Mouse (Mus musculus) megakaryocyte, embryonic 14.5 days (primary cell): ENCODE measurements around the gene Vmn1r40. TPM values are rescaled to one million over a fixed set of nuclear protein-coding genes. Genes with fewer than 3 reads are reported as not detected.

ENCODE experiments used
- H3K27me3 ChIP-seq: replicated peaks from 2 replicates; pipeline ENCODE3; 2012; ENCODE audit warnings: inconsistent platforms
- H3K36me3 ChIP-seq: replicated peaks from 2 replicates; pipeline ENCODE3; 2012; ENCODE audit warnings: low read length, inconsistent platforms, mixed read lengths
- H3K4me1 ChIP-seq: 2 replicates; pipeline ENCODE4 v1.6.1; 2012; ENCODE audit warnings: inconsistent platforms
- H3K4me3 ChIP-seq: replicated peaks from 2 replicates; pipeline ENCODE3; 2012; ENCODE audit warnings: moderate library complexity, mild to moderate bottlenecking, inconsistent platforms
- H3K9me3 ChIP-seq: 2 replicates; pipeline ENCODE4 v1.6.1; 2012; ENCODE audit warnings: inconsistent platforms
- FLI1 ChIP-seq: IDR thresholded peaks from 2 replicates; pipeline ENCODE4 v1.6.1; 2012; ENCODE audit warnings: low read length, inconsistent platforms, mixed read lengths
- GATA1 ChIP-seq: IDR thresholded peaks from 3 replicates; pipeline ENCODE4 v1.6.1; 2012; ENCODE audit warnings: mixed read lengths, low read length, inconsistent platforms, borderline replicate concordance
- polyA plus RNA-seq: library from polyadenylated mRNA; stranded (reverse); fragments of >175 nt; gene quantifications from 2 replicates; pipeline ENCODE4 v1.2.3, GENCODE M21; 2012; ENCODE audit warnings: low replicate concordance; ENCODE audit not compliant: insufficient read depth

The Vmn1r40 gene
- polyA plus RNA-seq, 1 experiment = not detected

- no peak for TF ChIP-seq FLI1
- no peak for TF ChIP-seq GATA1
- no peak within 1 kb of the TSS for H3K4me3 ChIP-seq
- no peaks in the 10 kb centered on the region for H3K36me3 ChIP-seq
- H3K9me3 ChIP-seq = peaks cover 8% of the 10 kb centered on the region
- H3K4me1 ChIP-seq = no peaks in the 10 kb centered on the region
- H3K27me3 ChIP-seq = no peaks in the 10 kb centered on the region
Observed at GRCm38 (mm10) chr6:89740466-89740865, 33.1 kb downstream of the Vmn1r40 start, which contains the start of gene Vmn1r41. Gene Vmn1r41, plus strand, starts transcription at chr6:89740766.

- no peaks in the 10 kb centered on the region for H3K36me3 ChIP-seq
- no peaks in the 10 kb centered on the region for H3K27me3 ChIP-seq
- H3K9me3 ChIP-seq = peaks cover 8% of the 10 kb centered on the region
- H3K4me1 ChIP-seq = no peaks in the 10 kb centered on the region
- H3K4me3 ChIP-seq = no peak overlapping the region
- TF ChIP-seq FLI1 = no peak
- TF ChIP-seq GATA1 = no peak
Observed at GRCm38 (mm10) chr6:89742811-89743210, 35.5 kb downstream of the Vmn1r40 start.

Other genes starting within 250 kb of the Vmn1r40 start
- gene Chchd6, start 111.9 kb upstream of the Vmn1r40 start, polyA plus RNA-seq = 31.1 and 42.5 TPM in 2 replicates
- 1.4 TPM in 1 of 2 replicates, not detected in the other for gene Txnrd3, start 63.6 kb upstream of the Vmn1r40 start, polyA plus RNA-seq
- not detected in 2 replicates for gene Vmn1r41, start 33.2 kb downstream of the Vmn1r40 start, polyA plus RNA-seq
- not detected in 2 replicates for gene Vmn1r42, start 168.9 kb downstream of the Vmn1r40 start, polyA plus RNA-seq
- gene Vmn1r43, start 168.9 kb downstream of the Vmn1r40 start, polyA plus RNA-seq = not detected in 2 replicates
- gene Vmn1r44, start 176.1 kb downstream of the Vmn1r40 start, polyA plus RNA-seq = not detected in 2 replicates
- gene Vmn1r45, start 233.1 kb downstream of the Vmn1r40 start, polyA plus RNA-seq = not detected in 2 replicates